Mouse (Mus musculus) fat pad, adult 2 months (tissue): ENCODE results near the gene Grb14.

ENCODE experiments used
- DNase-seq: peaks from one replicate; pipeline ENCODE4 v3.0.0-alpha.2; 2011; ENCODE audit warnings: low read depth, low spot score; ENCODE audit errors: extremely low read depth

Grb14 gene

DNA sequence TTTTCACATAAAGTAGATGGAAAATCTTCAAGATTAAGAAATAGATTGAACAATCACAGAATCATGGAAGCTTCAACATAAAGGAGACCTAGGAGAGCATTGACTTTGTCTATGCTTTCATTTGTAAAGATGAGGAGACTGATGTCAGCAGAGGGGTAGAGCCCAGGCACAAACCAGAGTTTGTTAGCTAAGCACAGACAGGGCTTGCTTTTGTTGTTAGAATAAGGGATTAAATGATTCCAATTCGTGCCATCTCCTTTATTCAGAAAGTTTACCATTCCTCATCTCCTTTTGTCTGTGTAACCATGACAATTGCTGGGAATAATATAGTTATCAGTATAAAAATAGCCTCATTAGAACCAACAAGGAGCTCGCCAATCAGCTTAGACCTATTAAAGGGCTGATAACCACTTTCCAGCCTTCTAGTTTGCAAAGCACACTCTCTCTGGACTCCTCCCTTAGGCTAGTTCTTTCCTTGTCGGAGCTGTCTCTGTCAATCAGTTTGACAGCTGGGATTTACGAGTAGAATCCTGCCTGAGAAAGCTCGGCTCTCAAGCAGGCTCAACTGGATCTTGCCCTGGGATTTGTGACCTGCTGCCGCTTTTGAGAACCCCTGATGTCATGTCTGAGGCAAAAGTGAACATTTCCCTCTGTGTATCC, 137.6 kb downstream of the Grb14 start:
- DNase-seq = no peak

GRCm38 (mm10) chr2:64885696-64886095, 139.1 kb downstream of the Grb14 start:
- DNase-seq = no peak

DNA sequence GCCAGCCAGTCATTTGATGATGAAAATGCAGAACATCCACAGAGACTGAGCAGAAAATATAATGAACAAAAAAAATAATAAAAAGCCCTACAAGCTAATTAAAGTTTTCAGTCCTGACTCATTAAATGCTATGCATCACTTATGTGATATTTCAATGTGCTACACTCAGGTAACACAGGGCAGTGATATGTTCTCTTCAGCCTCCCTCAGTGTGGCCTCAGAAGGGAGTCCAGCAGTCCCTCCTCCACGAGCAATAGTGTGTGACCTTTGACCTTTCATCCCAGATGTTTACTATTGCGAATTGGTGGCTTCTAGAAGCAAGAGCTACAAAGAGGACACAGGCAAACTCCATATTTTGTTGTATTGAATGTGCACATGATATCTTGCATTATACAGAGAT, 146.5 kb downstream of the Grb14 start:
- no peak for DNase-seq
